Mouse (Mus musculus) forelimb bud, embryonic 11.5 days (tissue): Measurements from ENCODE around the gene Apela.
A peak's percentile ranks its signal among the peaks of the same experiment; 100 is the strongest.
"Not testable (repeated sequence)": the region's sequence is repeated elsewhere in the genome, so short reads cannot be mapped to it uniquely, and the experiment has no call there.

Experiments used
- DNase-seq: peaks from one replicate; pipeline ENCODE4 v3.0.0-alpha.2; 2012; ENCODE audit warnings: low read depth, low spot score

Apela gene

GRCm38 (mm10) chr8:65028959-65029686 lies 8.0 kb downstream of the Apela start:
- DNase-seq = no peak

- peak; percentile 66 for DNase-seq
Observed at GRCm38 (mm10) chr8:65022485-65022884, 14.7 kb downstream of the Apela start.

- no peak for DNase-seq
Observed at GRCm38 (mm10) chr8:65018423-65018822, 18.7 kb downstream of the Apela start, which contains the start of the genes Trim61 and Trim60. TSS of gene Trim61 (minus strand) at chr8:65018523. TSS of gene Trim60 (minus strand) at chr8:65018584.

DNA sequence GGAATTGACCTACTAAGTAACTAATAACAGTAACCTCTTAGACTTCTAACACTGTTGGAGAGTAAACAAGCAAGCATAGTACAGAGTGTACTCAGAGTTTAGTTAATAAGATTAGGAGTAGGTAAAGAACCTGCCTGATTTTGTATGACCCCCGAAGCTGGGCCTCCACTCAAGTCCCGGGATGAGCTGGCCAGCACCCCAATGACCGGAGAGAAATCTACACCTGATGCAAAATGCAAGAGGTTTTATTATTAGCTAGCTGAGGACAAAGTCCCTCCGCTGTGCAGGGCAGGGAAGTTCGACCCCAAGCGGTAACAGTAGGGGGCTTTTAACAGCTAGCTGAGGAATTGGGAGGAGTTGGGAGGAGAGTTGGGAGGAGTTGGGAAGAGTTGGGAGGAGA lies 29.5 kb downstream of the Apela start:
- DNase-seq = not testable (repeated sequence)

DNA sequence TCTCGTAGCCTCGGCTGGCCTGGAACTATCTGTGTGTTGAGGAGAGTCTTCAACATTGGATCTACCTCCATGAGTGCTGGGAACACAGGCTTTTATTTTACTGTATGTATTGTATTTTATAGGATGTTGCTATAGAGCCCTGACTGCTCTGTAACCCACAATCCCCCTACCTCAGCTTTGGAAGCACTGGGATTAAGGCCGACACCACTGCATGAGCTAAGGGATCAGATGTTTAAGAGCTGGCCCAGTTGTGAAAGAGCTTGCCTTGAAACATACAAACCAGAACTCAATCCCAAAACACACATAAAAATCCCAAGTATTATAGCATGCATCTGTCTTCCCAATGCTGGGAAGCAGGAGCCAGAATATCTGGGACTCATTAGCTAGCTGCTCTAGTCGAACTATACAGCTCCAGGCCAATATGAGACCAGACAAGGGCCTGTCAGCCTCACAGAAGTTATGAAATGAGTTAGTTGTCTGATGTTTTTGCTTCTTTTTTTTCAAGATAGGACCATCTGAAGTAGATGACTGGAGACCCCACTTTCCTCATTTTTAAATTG lies 38.2 kb downstream of the Apela start:
- no peak for DNase-seq

DNA sequence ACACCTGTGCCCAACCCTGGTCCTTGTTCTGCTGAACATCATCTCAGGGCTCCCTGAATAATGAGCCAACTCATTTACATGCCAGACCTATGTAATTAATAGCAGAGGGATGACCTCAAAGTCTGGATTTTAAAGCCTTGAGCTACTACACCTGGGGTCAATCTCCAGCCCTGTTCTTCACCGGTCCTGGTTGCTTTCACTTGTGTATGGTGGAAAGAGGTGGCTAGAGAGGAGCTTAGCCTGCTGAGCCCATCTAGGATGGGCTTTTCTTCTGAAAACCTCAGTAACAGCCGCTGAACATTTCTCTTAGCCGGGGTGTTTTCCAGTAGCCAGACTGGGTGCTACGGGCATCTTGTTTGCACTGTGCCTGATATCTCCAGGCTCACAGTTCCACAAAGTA lies 49.4 kb downstream of the Apela start, which contains the start of gene Trim75:
Trim75 (minus strand) TSS at position 101 of the 400 bp plus-strand sequence.
- no peak for DNase-seq

- no peak for DNase-seq
Observed at GRCm38 (mm10) chr8:64983150-64983897, 53.8 kb downstream of the Apela start.
